Mouse (Mus musculus): Measurements from ENCODE around the gene Pex11g. TPM values are rescaled to one million over a fixed set of nuclear protein-coding genes. Genes with fewer than 3 reads are reported as not detected.

Pex11g gene
- polyA plus RNA-seq, 1 experiment from 2014 or later: 3.1 TPM

GRCm38 (mm10) chr8:3407417-3407816 lies 60.1 kb downstream of the Pex11g start:
- no peak for ATAC-seq (ENCODE audit: low read depth)
- no peaks in the 10 kb centered on the region for H3K9me3 ChIP-seq
- no peak overlapping the region for H3K9ac ChIP-seq
- no peaks in the 10 kb centered on the region for H3K27me3 ChIP-seq
- H3K4me1 ChIP-seq (replicated peaks): no peaks in the 10 kb centered on the region
- H3K4me2 ChIP-seq: no peak overlapping the region
- WGBS: 91% methylated on average over 3 of the region's 3 CpGs
- no peak overlapping the region for H3K4me3 ChIP-seq
- H3K36me3 ChIP-seq: no peaks in the 10 kb centered on the region
- no peak overlapping the region for H3K27ac ChIP-seq (replicated peaks)

Other genes with a start within 250 kb of the Pex11g start
- 52.0 and 53.5 TPM in 2 replicates for gene Insr, start 188.1 kb downstream of the Pex11g start, polyA plus RNA-seq (2015; fragmentation: Nextera tagmentation; extraction: Ambion mirVana)
- gene A430078G23Rik, start 114.3 kb downstream of the Pex11g start, polyA plus RNA-seq (2015; fragmentation: Nextera tagmentation; extraction: Ambion mirVana): not detected in 2 replicates
- gene Arhgef18, start 74.7 kb downstream of the Pex11g start, polyA plus RNA-seq (2015; fragmentation: Nextera tagmentation; extraction: Ambion mirVana): 9.2 and 11.0 TPM in 2 replicates
- 0.17 TPM in 1 of 2 replicates, not detected in the other for gene Tex45, start 3.2 kb upstream of the Pex11g start, polyA plus RNA-seq (2015; fragmentation: Nextera tagmentation; extraction: Ambion mirVana)
- gene Zfp358, start 25.5 kb upstream of the Pex11g start, polyA plus RNA-seq (2015; fragmentation: Nextera tagmentation; extraction: Ambion mirVana): 76.4 and 77.7 TPM in 2 replicates
- gene Mcoln1, start 32.8 kb upstream of the Pex11g start, polyA plus RNA-seq (2015; fragmentation: Nextera tagmentation; extraction: Ambion mirVana): 88.6 and 91.9 TPM in 2 replicates
- gene Pnpla6, start 47.7 kb upstream of the Pex11g start, polyA plus RNA-seq (2015; fragmentation: Nextera tagmentation; extraction: Ambion mirVana): 35.7 and 36.7 TPM in 2 replicates
- gene C330021F23Rik, start 100.3 kb upstream of the Pex11g start, polyA plus RNA-seq (2015; fragmentation: Nextera tagmentation; extraction: Ambion mirVana): 0.50 and 0.77 TPM in 2 replicates
- 34.0 and 38.9 TPM in 2 replicates for gene Camsap3, start 119.6 kb upstream of the Pex11g start, polyA plus RNA-seq (2015; fragmentation: Nextera tagmentation; extraction: Ambion mirVana)
- 52.8 and 54.7 TPM in 2 replicates for gene Xab2, start 153.6 kb upstream of the Pex11g start, polyA plus RNA-seq (2015; fragmentation: Nextera tagmentation; extraction: Ambion mirVana)
- 111 and 122 TPM in 2 replicates for gene Pet100, start 153.9 kb upstream of the Pex11g start, polyA plus RNA-seq (2015; fragmentation: Nextera tagmentation; extraction: Ambion mirVana)
- gene Pcp2, start 157.9 kb upstream of the Pex11g start, polyA plus RNA-seq (2015; fragmentation: Nextera tagmentation; extraction: Ambion mirVana): 0.58 TPM in 1 of 2 replicates, not detected in the other
- 29.4 and 29.9 TPM in 2 replicates for gene Stxbp2, start 163.3 kb upstream of the Pex11g start, polyA plus RNA-seq (2015; fragmentation: Nextera tagmentation; extraction: Ambion mirVana)
- gene Retn, start 188.1 kb upstream of the Pex11g start, polyA plus RNA-seq (2015; fragmentation: Nextera tagmentation; extraction: Ambion mirVana): 0.22 and 0.59 TPM in 2 replicates
- gene Mcemp1, start 198.1 kb upstream of the Pex11g start, polyA plus RNA-seq (2015; fragmentation: Nextera tagmentation; extraction: Ambion mirVana): 0.25 TPM in 1 of 2 replicates, not detected in the other
- gene Fcor, start 204.7 kb upstream of the Pex11g start, polyA plus RNA-seq (2015; fragmentation: Nextera tagmentation; extraction: Ambion mirVana): 12.7 and 17.8 TPM in 2 replicates
- 52.9 and 53.3 TPM in 2 replicates for gene Trappc5, start 208.6 kb upstream of the Pex11g start, polyA plus RNA-seq (2015; fragmentation: Nextera tagmentation; extraction: Ambion mirVana)
- 0.20 and 0.39 TPM in 2 replicates for gene Fcer2a, start 226.5 kb upstream of the Pex11g start, polyA plus RNA-seq (2015; fragmentation: Nextera tagmentation; extraction: Ambion mirVana)

Measured in neural tube, embryonic 13.5 days (tissue).